Mouse (Mus musculus): ENCODE measurements around the gene Abcd2.

GRCm38 (mm10) chr15:91104276-91104675 lies 87.3 kb downstream of the Abcd2 start:
- no peak for TF ChIP-seq POLR2A (IDR thresholded peaks at IDR 0.05; ENCODE audit: extremely low read depth, insufficient read depth, low read length)
- TF ChIP-seq CTCF (IDR thresholded peaks at IDR 0.05; ENCODE audit: extremely low read depth, insufficient read depth, low read length): no peak

Data from cortical plate, adult 2 months (tissue).